Mouse (Mus musculus) ovary, postnatal 36 days (tissue): ENCODE measurements at regions not wholly inside any gene's neighbourhood (a gene's known extent, or its start where the extent isn't known, plus 50 kb on each side); places are given as distances from the start of the nearest gene placed in this dataset.
A peak's percentile ranks its signal among the peaks of the same experiment; 100 is the strongest.
"Not testable (repeated sequence)": the region's sequence is repeated elsewhere in the genome, so short reads cannot be mapped to it uniquely, and the experiment has no call there.

Experiments
- DNase-seq: peaks from one replicate; pipeline ENCODE4 v3.0.0; 2022; ENCODE audit warnings: low spot score, mixed read lengths

- no peak for DNase-seq
Observed at GRCm38 (mm10) chr10:96685991-96686601, 69.3 kb downstream of the Btg1 start.

DNA sequence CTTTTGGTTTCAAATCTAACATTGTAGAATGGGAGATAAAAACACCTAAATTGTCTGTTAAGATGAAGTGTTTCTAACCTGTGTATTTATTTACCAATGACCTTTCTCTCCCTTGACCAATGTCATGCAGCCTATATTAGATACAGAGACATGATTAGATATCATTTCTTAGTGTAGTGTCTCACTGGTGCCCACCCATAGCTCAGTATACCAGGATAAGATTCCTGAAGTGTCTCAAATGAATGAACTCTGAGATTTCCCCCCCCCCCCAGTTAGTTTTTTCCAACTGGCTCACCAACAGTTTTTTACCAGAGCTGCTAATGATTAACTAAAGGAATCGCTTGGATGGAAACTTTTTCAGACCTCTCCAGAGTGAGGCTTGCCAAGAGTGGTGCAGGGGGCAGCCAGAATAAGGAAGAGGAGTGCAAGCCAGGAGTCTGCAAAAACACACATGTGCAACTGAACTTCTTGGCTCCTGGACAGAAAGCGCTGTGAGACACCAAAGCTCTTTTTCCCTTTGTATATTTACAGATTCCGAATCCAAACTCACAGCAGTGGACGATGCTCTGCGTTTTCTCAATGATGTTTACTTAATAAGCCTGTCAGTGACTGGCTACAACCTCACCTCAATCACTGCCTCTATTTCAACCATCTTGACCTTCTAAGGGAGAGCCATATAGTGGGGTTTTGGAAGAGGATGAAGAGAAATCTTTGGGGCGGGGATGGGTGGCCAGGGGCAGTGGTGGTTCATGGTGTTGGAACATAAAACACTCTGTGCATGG is 70.0 kb downstream of the Btg1 start:
- peak; percentile 29 for DNase-seq

DNA sequence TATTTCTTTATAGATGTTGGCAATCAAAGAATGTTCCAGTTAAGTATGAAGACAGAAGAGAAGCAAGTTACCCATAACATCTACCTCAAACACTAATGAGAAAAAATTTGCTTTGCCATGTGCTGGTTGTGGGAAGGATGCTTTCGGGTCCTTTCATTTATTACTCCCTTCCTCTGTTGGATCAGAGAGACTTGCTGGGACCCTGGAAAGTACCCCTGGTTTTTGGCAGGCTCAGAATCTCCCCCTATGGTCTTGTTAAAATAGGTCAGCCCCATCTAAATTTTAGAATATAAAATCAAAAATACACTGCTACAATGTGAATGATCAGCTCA is 70.6 kb downstream of the Btg1 start:
- DNase-seq: no peak

DNA sequence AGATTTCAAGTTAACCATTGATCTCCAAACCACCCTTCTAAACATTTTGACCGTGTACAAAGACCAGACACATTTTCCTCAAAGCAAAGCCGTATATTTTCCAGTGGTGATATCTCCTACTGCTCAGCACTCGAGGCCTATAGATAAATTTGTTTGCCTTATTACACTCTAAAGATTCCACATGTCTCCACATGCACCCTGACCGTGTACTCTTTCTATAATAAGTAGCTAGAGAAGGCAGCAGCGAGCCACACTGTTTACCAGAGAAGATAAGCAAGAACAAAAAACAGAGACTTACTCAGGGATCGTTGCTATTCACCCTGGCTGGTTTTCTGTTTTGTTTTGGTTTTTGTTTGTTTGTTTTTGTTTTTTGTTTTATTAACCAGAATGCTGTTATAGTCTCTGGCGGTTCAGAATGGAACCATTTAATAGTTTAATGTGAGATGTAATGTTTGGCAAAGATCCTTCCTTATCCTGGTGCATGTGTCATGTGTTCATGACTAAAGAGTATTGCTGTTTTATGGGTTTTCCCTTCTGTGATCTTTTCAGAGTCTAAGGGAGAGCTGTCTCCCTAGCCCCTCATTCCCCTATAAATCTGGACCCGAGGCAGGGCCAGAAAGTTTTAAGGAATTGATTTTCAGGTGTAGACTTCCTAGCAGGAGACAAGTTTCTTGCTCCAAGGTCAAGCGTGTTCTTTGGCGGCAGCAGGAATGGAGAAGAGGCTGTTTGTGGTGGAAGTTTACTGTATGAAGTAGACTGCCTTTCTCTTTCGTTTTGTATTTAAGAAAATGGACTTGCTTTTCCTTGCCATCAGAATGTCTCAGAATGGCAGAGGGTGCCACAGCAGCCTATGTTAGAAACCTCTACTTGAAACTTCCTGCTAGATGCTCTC is 73.4 kb downstream of the Btg1 start:
- no peak for DNase-seq

- DNase-seq: no peak
Observed at GRCm38 (mm10) chr10:96690868-96691302, 74.1 kb downstream of the Btg1 start.

GRCm38 (mm10) chr10:96691319-96691870 is 74.6 kb downstream of the Btg1 start:
- DNase-seq: no peak

DNA sequence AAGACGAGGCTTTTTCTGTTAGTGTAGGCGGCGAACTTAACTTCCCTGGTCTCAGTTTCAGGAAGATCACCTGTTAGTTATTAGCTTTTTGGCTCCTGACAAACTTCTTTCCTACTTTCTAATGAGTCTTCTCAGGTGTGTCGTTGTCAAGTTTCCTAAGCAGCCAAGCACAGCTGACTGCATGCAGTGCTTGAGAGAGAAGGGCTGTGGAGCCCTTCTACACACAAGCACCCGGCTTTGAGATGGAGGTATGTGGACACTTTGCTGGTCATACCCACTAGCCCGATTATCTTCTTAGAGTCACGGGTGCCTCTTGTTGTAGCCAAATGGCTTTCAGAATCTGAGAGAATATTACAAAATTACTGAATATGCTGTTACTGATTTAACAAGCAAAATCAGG is 76.0 kb downstream of the Btg1 start:
- no peak for DNase-seq

DNA sequence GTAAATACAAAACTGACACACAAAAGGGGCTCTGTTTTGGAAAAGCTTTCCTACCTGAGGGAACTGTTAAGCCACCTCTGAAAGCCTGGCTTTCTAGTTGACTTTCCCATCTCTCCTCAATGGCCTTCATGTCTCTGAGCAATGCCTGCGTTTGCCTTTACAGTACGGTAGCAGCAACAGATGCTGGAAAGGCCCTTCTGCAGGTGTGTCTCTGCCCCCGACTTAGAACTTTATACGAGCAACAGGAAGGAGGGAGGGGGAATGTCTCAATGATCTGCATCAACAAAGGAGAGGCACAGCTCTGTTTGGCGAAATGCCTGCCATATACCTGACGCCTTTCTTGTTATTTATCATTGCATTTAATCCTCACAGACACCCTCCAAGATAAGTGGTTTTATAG is 77.0 kb downstream of the Btg1 start:
- DNase-seq: no peak

DNA sequence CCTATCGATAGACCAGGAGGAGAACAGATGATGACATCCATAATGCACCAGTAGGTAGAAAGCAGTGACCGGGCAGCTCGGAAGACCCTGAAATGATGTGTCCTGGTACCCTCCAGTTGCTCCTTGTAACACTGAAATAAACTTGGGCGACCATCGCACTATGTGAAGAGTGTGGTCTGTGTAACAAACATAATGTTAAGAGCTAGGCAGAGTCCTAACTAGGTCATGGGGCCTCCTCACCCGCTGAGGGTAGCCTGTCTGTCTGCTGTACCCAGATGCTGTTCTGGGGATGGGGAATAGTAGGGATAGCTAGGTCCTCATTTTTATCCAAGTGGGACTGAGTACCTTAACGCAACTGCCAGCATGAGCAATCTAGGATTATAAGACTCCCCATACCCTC is 79.8 kb downstream of the Btg1 start:
- no peak for DNase-seq

- no peak for DNase-seq
Observed at GRCm38 (mm10) chr10:96697781-96698180, 81.0 kb downstream of the Btg1 start.

GRCm38 (mm10) chr10:96706656-96707055 is 89.8 kb downstream of the Btg1 start:
- DNase-seq: no peak

- no peak for DNase-seq
Observed at GRCm38 (mm10) chr10:96708471-96708870, 91.7 kb downstream of the Btg1 start.

DNA sequence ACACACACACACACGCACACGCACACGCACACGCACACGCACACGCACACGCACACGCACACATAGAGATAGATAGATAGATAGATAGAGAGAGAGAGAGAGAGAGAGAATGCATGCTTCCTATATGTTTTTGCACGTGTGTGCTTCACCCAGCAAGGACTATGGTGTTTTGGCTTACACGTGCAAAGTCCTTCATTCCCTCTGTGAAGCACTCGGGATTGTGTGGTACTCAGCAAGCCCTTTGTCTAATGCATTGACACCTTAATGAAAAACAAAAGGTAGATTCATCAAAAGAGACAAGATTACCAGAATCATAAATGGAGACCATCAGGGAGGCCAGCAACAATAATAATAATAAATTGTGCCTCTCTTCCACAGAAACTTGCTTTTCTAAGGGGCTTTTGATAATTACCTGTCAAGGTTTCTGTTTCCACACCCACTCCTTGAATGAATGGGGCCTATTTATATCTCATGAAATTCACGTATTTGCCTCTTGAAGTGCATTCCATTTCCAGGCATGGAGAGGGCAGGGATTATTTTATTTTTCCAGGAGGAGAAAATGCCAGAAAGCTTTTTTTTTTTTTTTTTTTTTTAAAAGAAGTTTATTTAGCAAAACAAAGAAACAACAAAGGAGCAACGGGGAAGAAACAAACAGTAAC is 93.0 kb downstream of the Btg1 start:
- DNase-seq: no peak

DNA sequence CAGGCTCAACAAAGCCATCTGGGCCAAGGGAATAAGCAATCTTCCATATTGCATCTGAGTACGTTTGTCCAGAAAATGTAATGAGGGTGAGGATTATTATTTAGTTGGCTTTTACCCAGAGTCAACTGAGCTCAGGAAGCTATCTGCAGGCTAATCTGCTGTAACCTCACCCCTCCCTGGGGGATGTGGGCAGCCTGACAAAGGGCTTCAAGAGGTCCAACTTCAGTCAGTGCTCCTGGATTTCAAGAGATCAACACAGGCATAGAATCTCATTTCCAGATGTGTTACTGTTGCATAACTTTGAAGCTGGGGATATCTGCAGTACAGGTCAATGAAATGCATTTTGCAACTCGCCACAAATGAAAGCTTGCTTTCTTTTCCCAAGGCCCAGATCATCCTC is 95.2 kb downstream of the Btg1 start:
- no peak for DNase-seq

DNA sequence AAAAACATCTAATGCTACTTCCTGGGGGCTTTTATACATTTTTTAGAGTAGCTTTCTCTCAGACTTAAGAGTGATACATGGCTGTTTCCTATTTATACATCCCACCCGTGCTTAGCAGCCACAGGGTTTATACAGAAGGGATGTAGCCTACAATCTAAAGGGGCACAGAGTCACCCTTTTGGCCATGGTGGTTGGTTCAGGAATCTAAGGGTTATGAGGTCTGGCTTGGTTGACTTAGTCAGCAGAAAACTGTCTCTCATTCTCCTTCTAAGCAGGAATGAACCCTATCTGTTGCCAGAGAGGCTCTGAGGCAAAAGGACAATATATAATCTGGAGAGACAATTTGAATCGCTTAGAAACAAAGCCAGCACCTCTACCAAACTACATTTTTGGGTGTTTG is 97.9 kb downstream of the Btg1 start:
- no peak for DNase-seq

GRCm38 (mm10) chr10:96717281-96717680 is 100.5 kb downstream of the Btg1 start:
- no peak for DNase-seq

GRCm38 (mm10) chr10:96718706-96719105 is 101.9 kb downstream of the Btg1 start:
- DNase-seq: not testable (repeated sequence)

- no peak for DNase-seq
Observed at GRCm38 (mm10) chr10:96720281-96720711, 103.5 kb downstream of the Btg1 start.

GRCm38 (mm10) chr10:96720956-96721688 is 104.3 kb downstream of the Btg1 start:
- DNase-seq: no peak

GRCm38 (mm10) chr10:96722491-96722890 is 105.7 kb downstream of the Btg1 start:
- peak; percentile 61 for DNase-seq

GRCm38 (mm10) chr10:96723071-96723470 is 106.3 kb downstream of the Btg1 start:
- DNase-seq: no peak
